Mouse (Mus musculus) thymus, postnatal 25 days (tissue): Measurements from ENCODE around the gene Ptma.
"Not testable (repeated sequence)": the region's sequence is repeated elsewhere in the genome, so short reads cannot be mapped to it uniquely, and the experiment has no call there.

Experiments
- DNase-seq: peaks from one replicate; pipeline ENCODE4 v3.0.0; 2022

Ptma gene

GRCm38 (mm10) chr1:86520361-86520760 lies 6.2 kb upstream of the Ptma start:
- peak; percentile 39 for DNase-seq

- DNase-seq, result peak; percentile 45
Measured at GRCm38 (mm10) chr1:86522286-86522871, 4.1 kb upstream of the Ptma start.

- DNase-seq, result no peak
Measured at GRCm38 (mm10) chr1:86523776-86524618, 2.5 kb upstream of the Ptma start.

- DNase-seq, result peak; percentile 99
Measured at GRCm38 (mm10) chr1:86524619-86525498, 1.7 kb upstream of the Ptma start.

- DNase-seq, result peak; percentile 82
Measured at GRCm38 (mm10) chr1:86525499-86526115, 919 bp upstream of the Ptma start.

GRCm38 (mm10) chr1:86526789-86527598 lies 468 bp downstream of the Ptma start:
- DNase-seq, result peak; percentile 70

- peak; percentile 97 for DNase-seq
Measured at GRCm38 (mm10) chr1:86527599-86528486, 1.3 kb downstream of the Ptma start.

- peak; percentile 67 for DNase-seq
Measured at GRCm38 (mm10) chr1:86528571-86529180, 2.1 kb downstream of the Ptma start.

- no peak for DNase-seq
Measured at GRCm38 (mm10) chr1:86529590-86529989, 3.1 kb downstream of the Ptma start.

- no peak for DNase-seq
Measured at GRCm38 (mm10) chr1:86530871-86531546, 4.5 kb downstream of the Ptma start.

- DNase-seq, result no peak
Measured at GRCm38 (mm10) chr1:86531547-86532321, 5.2 kb downstream of the Ptma start.

- DNase-seq, result peak; percentile 96
Measured at GRCm38 (mm10) chr1:86532362-86533051, 6.0 kb downstream of the Ptma start.

GRCm38 (mm10) chr1:86533411-86534130 lies 7.0 kb downstream of the Ptma start:
- no peak for DNase-seq

GRCm38 (mm10) chr1:86538383-86538782 lies 11.9 kb downstream of the Ptma start:
- DNase-seq, result peak; percentile 45

- DNase-seq, result not testable (repeated sequence)
Measured at GRCm38 (mm10) chr1:86539583-86539982, 13.1 kb downstream of the Ptma start.

GRCm38 (mm10) chr1:86542584-86542983 lies 16.1 kb downstream of the Ptma start:
- DNase-seq, result no peak

- no peak for DNase-seq
Measured at GRCm38 (mm10) chr1:86546797-86547196, 20.3 kb downstream of the Ptma start.

- no peak for DNase-seq
Measured at GRCm38 (mm10) chr1:86551299-86551698, 24.8 kb downstream of the Ptma start.
